Mouse (Mus musculus): ENCODE measurements around the gene Bola2.

DNA sequence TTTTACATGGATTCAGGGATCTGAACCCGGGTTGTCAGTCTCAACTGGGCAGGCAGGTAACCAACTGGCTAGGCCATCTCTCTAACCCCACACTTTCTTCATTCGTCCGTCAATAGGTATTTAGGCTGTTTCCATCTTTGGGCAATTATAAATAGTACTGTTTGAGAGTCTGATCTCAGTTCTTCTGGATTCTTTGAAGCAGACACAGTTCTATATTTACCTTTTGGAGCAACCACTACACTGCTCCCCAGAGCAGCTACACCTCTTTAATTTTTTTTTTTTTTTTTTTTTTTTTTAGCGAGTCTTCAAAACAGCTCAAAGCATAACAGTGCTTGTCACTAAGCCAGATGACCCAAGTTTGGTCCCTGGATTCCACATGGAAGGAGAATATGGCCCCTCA, 20.5 kb downstream of the Bola2 start:
- no peak for TF ChIP-seq E2F4 (IDR thresholded peaks at IDR 0.05; ENCODE audit: insufficient replicate concordance, low read depth, low read length)
- TF ChIP-seq CTCF (conservative IDR thresholded peaks at IDR 0.05 in 1 of 2, IDR thresholded peaks at IDR 0.05 in 1 of 2; ENCODE audit: low read depth in 2 of 2, low read length in 2 of 2), result no peak
- no peak for TF ChIP-seq ZC3H11A (IDR thresholded peaks at IDR 0.05; ENCODE audit: low read depth, low read length)
- no peak for TF ChIP-seq POLR2A (IDR thresholded peaks at IDR 0.05; ENCODE audit: low read depth, low read length)
- TF ChIP-seq ETS1 (conservative IDR thresholded peaks at IDR 0.05; ENCODE audit: low read depth, low read length), result no peak
- TF ChIP-seq UBTF (IDR thresholded peaks at IDR 0.05; ENCODE audit: low read depth, low read length), result no peak

Measured in CH12.LX (cell line).